Mouse (Mus musculus) liver, postnatal 0 days (tissue): ENCODE data around the gene Abl1. TPM values are rescaled to one million over a fixed set of nuclear protein-coding genes. Genes with fewer than 3 reads are reported as not detected.

Source experiments
- ATAC-seq: fragments of 200-750 bp; cut with Nextera tagmentation; 2 replicates; pipeline ENCODE4 v1.8.0; 2017; ENCODE audit warnings: mild to moderate bottlenecking, moderate library complexity
- DNase-seq: peaks from one replicate; pipeline ENCODE4 v3.0.0-alpha.2; 2016
- H3K27ac ChIP-seq: fragments of 300-500 bp; sonication (generic); 2 replicates; pipeline ENCODE4 v1.5.1; 2014; ENCODE audit warnings: antibody characterized with exemption, moderate library complexity, mild to moderate bottlenecking, low read depth
- H3K27me3 ChIP-seq: fragments of 300-500 bp; sonication (generic); 2 replicates; pipeline ENCODE4 v1.6.1; 2014; ENCODE audit warnings: low read length, control low read depth, mixed read lengths; ENCODE audit not compliant: insufficient read depth
- H3K36me3 ChIP-seq: fragments of 300-500 bp; sonication (generic); replicated peaks from 2 replicates; pipeline ENCODE4 v1.6.1; 2014; ENCODE audit warnings: mild to moderate bottlenecking, control low read depth, low read length, moderate library complexity, mixed read lengths; ENCODE audit not compliant: insufficient read depth
- H3K4me1 ChIP-seq: fragments of 300-500 bp; sonication (generic); 2 replicates; pipeline ENCODE4 v1.6.1; 2014; ENCODE audit warnings: antibody characterized with exemption, mild to moderate bottlenecking, control low read depth; ENCODE audit not compliant: insufficient read depth
- H3K4me2 ChIP-seq: fragments of 300-500 bp; sonication (generic); 2 replicates; pipeline ENCODE4 v1.6.1; 2014; ENCODE audit warnings: low read depth, mild to moderate bottlenecking, low read length, moderate library complexity, mixed read lengths
- H3K4me3 ChIP-seq: fragments of 300-500 bp; sonication (generic); 2 replicates; pipeline ENCODE4 v1.5.1; 2014; ENCODE audit warnings: low read depth, low read length
- H3K9ac ChIP-seq: fragments of 300-500 bp; sonication (generic); replicated peaks from 2 replicates; pipeline ENCODE4 v1.6.1; 2014; ENCODE audit warnings: mild to moderate bottlenecking, moderate library complexity
- H3K9me3 ChIP-seq: fragments of 300-500 bp; sonication (generic); 2 replicates; pipeline ENCODE4 v1.6.1; 2016; ENCODE audit warnings: mild to moderate bottlenecking, control low read depth, low read length, mixed read lengths
- CTCF ChIP-seq: sonication (generic); IDR thresholded peaks from 2 replicates; pipeline ENCODE4 v1.5.1; 2016; ENCODE audit warnings: antibody characterized with exemption, low read depth
- EP300 ChIP-seq: IDR thresholded peaks from 2 replicates; pipeline ENCODE4 v1.6.1; 2016; ENCODE audit warnings: antibody characterized with exemption, low read depth, mild to moderate bottlenecking
- WGBS: fragments of 180-500 bp; shearing (Covaris S2); extraction: QIAGEN DNeasy Blood & Tissue Kit; methylation state at CpG from one replicate; pipeline ENCODE4 v1.1.7; 2014; ENCODE audit not compliant: insufficient replicate concordance; 5-methylcytosine and 5-hydroxymethylcytosine counted together
- polyA plus RNA-seq: library from polyadenylated mRNA; unstranded; fragments of >200 nt; fragmentation: Nextera tagmentation; extraction: Ambion mirVana; gene quantifications from 2 replicates; pipeline ENCODE4 v1.2.1, GENCODE M21; 2015

The Abl1 gene
- polyA plus RNA-seq, 1 experiment from 2014 or later = 4.1 TPM

GRCm38 (mm10) chr2:31641508-31641830 lies 46.7 kb upstream of the Abl1 start:
- TF ChIP-seq CTCF = no peak
- TF ChIP-seq EP300 = no peak
- no peak overlapping the region for H3K27ac ChIP-seq
- no peak overlapping the region for H3K4me3 ChIP-seq
- no peaks in the 10 kb centered on the region for H3K9me3 ChIP-seq
- ATAC-seq = no peak
- H3K9ac ChIP-seq = no peak overlapping the region
- WGBS = 4% methylated on average over 11 of the region's 11 CpGs
- no peaks in the 10 kb centered on the region for H3K4me1 ChIP-seq
- H3K36me3 ChIP-seq = no peaks in the 10 kb centered on the region
- peaks cover 94% of the 10 kb centered on the region for H3K27me3 ChIP-seq
- no peak overlapping the region for H3K4me2 ChIP-seq
- no peak for DNase-seq

- 6% methylated on average over 18 of the region's 18 CpGs for WGBS
Observed at GRCm38 (mm10) chr2:31641929-31642328, 46.2 kb upstream of the Abl1 start.

GRCm38 (mm10) chr2:31653971-31654853 lies 34.0 kb upstream of the Abl1 start:
- WGBS = 1% methylated on average over 105 of the region's 109 CpGs
- no peak for DNase-seq

More at GRCm38 (mm10) chr2:31641929-31642328, 46.2 kb upstream of the Abl1 start:
- peaks cover 92% of the 10 kb centered on the region for H3K27me3 ChIP-seq
- no peak for ATAC-seq
- no peak for TF ChIP-seq CTCF
- TF ChIP-seq EP300 = no peak
- no peaks in the 10 kb centered on the region for H3K36me3 ChIP-seq
- H3K4me3 ChIP-seq = no peak overlapping the region
- H3K27ac ChIP-seq = no peak overlapping the region
- no peaks in the 10 kb centered on the region for H3K4me1 ChIP-seq
- H3K9me3 ChIP-seq = no peaks in the 10 kb centered on the region
- no peak overlapping the region for H3K4me2 ChIP-seq
- no peak for DNase-seq
- H3K9ac ChIP-seq = no peak overlapping the region

GRCm38 (mm10) chr2:31654854-31655559 lies 33.2 kb upstream of the Abl1 start:
- peak; percentile 49 for DNase-seq
- Histone ChIP-seq H3K27ac (no peak overlapping the region), H3K36me3 (no peaks in the 10 kb centered on the region), H3K4me2 (peak overlapping the region; percentile 65; the same call in 1 of the 2 replicates), H3K27me3 (peaks cover 58% of the 10 kb centered on the region), H3K9me3 (no peaks in the 10 kb centered on the region), H3K4me1 (peaks cover 6% of the 10 kb centered on the region; the same call in 1 of the 2 replicates), H3K9ac (no peak overlapping the region), H3K4me3 (no peak overlapping the region)
- WGBS = 5% methylated on average over 22 of the region's 22 CpGs
- no peak for ATAC-seq
- no peak for TF ChIP-seq EP300
- TF ChIP-seq CTCF = peak; percentile 58

More at GRCm38 (mm10) chr2:31653971-31654853, 34.0 kb upstream of the Abl1 start:
- peaks cover 64% of the 10 kb centered on the region for H3K27me3 ChIP-seq
- TF ChIP-seq CTCF (no peak), EP300 (no peak)
- no peak overlapping the region for H3K27ac ChIP-seq
- peak overlapping the region; percentile 41 for H3K4me3 ChIP-seq
- peak overlapping the region; percentile 65 for H3K4me2 ChIP-seq
- H3K36me3 ChIP-seq = no peaks in the 10 kb centered on the region
- peaks cover 6% of the 10 kb centered on the region; the same call in 1 of the 2 replicates for H3K4me1 ChIP-seq
- no peak overlapping the region for H3K9ac ChIP-seq
- no peaks in the 10 kb centered on the region for H3K9me3 ChIP-seq
- ATAC-seq = no peak

GRCm38 (mm10) chr2:31656374-31656773 lies 31.8 kb upstream of the Abl1 start:
- peaks cover 52% of the 10 kb centered on the region for H3K27me3 ChIP-seq
- H3K36me3 ChIP-seq = no peaks in the 10 kb centered on the region
- no peak overlapping the region for H3K4me3 ChIP-seq
- H3K9me3 ChIP-seq = no peaks in the 10 kb centered on the region
- H3K4me2 ChIP-seq = no peak overlapping the region
- DNase-seq = no peak
- no peak for ATAC-seq
- H3K27ac ChIP-seq = no peak overlapping the region
- TF ChIP-seq CTCF (no peak), EP300 (no peak)
- H3K4me1 ChIP-seq = peaks cover 6% of the 10 kb centered on the region; the same call in 1 of the 2 replicates
- WGBS = 75% methylated on average over 7 of the region's 7 CpGs
- no peak overlapping the region for H3K9ac ChIP-seq
